Mouse (Mus musculus): ENCODE results near the gene Pde8b. TPM values are rescaled to one million over a fixed set of nuclear protein-coding genes. Genes with fewer than 3 reads are reported as not detected.

Pde8b gene
- polyA plus RNA-seq (2015; fragmentation: Nextera tagmentation; extraction: Ambion mirVana), result 3.1 and 3.7 TPM in 2 replicates

DNA sequence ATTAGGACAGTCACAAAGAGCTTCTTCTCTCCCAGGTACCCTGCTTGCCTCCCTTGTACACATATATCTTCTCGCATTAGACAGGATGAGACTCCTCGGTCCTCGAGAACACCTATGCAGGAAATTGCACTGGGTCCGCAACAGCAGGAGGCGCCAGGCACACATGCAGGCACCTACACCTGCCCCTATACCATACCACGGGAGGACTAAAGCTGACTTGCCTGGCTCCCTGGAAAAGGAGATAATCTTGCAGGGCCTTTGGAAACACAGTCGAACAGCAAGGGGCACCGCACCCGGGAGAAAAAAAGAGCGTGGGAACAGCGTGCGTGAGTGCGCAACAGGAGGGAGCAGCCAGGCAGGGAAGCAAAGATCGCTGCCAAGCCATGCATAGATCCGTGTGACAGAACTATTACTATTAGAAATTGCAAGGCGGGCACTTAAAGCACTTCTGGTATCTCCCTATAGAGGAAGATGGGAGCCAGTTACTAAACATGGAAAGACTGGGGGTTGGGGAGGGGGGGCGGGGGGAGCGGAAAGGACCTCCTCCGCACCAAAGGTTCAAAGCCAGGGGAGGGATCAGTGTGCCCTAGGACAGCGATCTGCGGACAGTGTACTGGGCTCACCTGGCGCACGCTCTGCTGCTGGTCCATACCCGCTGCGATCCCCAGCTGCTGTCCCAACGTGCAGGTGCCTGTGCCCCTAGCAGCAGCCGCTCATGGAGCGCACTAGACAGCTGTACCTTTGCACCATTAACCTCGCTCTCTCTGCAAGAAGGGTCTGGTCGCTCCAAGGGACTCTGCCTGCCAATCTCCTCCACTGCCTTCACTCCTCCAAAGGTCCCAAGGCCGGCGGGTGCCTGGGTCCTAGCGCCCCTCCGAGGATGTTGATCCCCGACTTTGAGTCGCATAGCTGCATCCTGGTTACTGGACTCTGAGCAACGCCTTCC lies at the start of gene Pde8b:
Pde8b (minus strand) TSS at position 826 of the 946 bp plus-strand sequence.
- Histone ChIP-seq H3K9me3 (replicated peaks) (no peaks in the 10 kb centered on the region), H3K4me1 (peaks cover 9% of the 10 kb centered on the region; the same call in 1 of the 2 replicates), H3K36me3 (no peaks in the 10 kb centered on the region), H3K27me3 (peaks cover 19% of the 10 kb centered on the region), H3K4me3 (replicated peaks) (peak within 1 kb of the TSS; percentile 28), H3K4me2 (replicated peaks) (peak within 1 kb of the TSS; percentile 48), H3K9ac (no peak within 1 kb of the TSS), H3K27ac (replicated peaks) (no peak within 1 kb of the TSS)
- ATAC-seq (ENCODE audit: insufficient number of reproducible peaks, low FRiP score, low TSS enrichment, low read depth), result no peak
- 3% methylated on average over 34 of the region's 37 CpGs for WGBS

DNA sequence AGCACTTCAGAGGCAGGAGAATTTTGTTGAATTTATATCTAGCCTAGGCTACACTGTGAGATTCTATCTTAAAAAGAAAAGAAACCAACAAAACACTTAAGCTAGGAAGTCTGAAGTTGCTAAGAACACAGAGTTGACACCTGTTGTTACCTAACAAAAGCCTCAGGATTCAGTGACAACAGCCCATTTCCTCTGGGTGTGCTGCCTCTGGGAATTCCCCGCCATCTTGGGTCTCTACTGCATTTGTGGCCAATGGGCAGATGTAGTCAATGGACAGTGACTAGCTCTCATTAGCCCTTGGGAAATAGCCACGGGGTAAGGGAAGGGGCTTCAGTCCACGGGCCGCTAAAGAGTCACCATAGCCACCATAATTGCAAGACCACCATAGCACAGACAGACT lies 41.8 kb upstream of the Pde8b start:
- Histone ChIP-seq H3K27me3 (no peaks in the 10 kb centered on the region), H3K36me3 (no peaks in the 10 kb centered on the region), H3K27ac (replicated peaks) (no peak overlapping the region), H3K4me1 (no peaks in the 10 kb centered on the region), H3K4me2 (replicated peaks) (no peak overlapping the region), H3K9me3 (replicated peaks) (no peaks in the 10 kb centered on the region), H3K4me3 (replicated peaks) (no peak overlapping the region), H3K9ac (no peak overlapping the region)
- no peak for ATAC-seq (ENCODE audit: insufficient number of reproducible peaks, low FRiP score, low TSS enrichment, low read depth)
- 87% methylated on average over 4 of the region's 4 CpGs for WGBS

DNA sequence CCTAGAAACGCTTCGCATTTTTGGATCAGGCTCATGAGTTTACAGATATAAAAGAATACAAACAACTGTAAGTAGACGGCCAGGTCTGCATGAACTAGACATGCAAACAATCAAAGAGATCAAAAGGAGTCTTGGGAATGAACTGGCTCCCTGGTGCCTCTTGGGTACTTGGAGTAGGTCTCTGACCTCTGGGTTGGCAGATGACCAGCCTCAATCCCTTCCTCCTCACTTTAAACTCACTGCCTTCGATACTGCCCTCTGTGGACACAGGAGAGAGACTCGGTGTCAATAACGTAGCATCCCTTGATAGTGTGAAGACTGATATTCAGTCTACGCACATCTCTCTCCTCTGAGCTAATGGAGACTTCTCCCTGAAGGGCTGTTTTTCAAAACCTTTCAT lies 37.9 kb upstream of the Pde8b start:
- Histone ChIP-seq H3K9ac (no peak overlapping the region), H3K27me3 (no peaks in the 10 kb centered on the region), H3K4me3 (replicated peaks) (no peak overlapping the region), H3K36me3 (no peaks in the 10 kb centered on the region), H3K4me1 (no peaks in the 10 kb centered on the region), H3K9me3 (replicated peaks) (no peaks in the 10 kb centered on the region), H3K27ac (replicated peaks) (no peak overlapping the region), H3K4me2 (replicated peaks) (no peak overlapping the region)
- ATAC-seq (ENCODE audit: insufficient number of reproducible peaks, low FRiP score, low TSS enrichment, low read depth), result no peak
- 72% methylated on average over 7 of the region's 7 CpGs for WGBS

DNA sequence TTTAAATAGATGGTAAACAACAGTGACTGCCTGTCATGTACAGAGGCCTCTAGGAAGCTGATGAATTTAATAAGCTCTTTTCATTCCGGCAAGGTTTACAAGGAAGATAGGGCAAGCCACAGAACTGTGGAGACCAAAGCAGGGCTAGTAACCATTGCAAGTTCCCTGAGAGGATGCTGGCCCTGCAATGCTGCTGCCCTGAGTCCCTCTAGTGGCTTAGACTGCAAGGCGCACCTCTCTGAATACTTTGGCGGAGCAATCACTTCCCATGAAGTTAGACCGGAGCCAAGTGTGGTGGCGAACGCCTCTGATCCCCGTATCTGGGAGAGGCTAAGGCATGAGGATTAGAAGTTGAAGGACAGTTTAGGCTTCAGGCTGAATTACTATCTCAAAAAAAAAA lies 36.9 kb upstream of the Pde8b start:
- Histone ChIP-seq H3K27ac (replicated peaks) (no peak overlapping the region), H3K4me3 (replicated peaks) (no peak overlapping the region), H3K9ac (no peak overlapping the region), H3K9me3 (replicated peaks) (no peaks in the 10 kb centered on the region), H3K36me3 (no peaks in the 10 kb centered on the region), H3K4me2 (replicated peaks) (no peak overlapping the region), H3K4me1 (no peaks in the 10 kb centered on the region), H3K27me3 (no peaks in the 10 kb centered on the region)
- 3% methylated on average over 7 of the region's 7 CpGs for WGBS
- peak; percentile 63; the same call in 1 of the 2 replicates for ATAC-seq (ENCODE audit: insufficient number of reproducible peaks, low FRiP score, low TSS enrichment, low read depth)

DNA sequence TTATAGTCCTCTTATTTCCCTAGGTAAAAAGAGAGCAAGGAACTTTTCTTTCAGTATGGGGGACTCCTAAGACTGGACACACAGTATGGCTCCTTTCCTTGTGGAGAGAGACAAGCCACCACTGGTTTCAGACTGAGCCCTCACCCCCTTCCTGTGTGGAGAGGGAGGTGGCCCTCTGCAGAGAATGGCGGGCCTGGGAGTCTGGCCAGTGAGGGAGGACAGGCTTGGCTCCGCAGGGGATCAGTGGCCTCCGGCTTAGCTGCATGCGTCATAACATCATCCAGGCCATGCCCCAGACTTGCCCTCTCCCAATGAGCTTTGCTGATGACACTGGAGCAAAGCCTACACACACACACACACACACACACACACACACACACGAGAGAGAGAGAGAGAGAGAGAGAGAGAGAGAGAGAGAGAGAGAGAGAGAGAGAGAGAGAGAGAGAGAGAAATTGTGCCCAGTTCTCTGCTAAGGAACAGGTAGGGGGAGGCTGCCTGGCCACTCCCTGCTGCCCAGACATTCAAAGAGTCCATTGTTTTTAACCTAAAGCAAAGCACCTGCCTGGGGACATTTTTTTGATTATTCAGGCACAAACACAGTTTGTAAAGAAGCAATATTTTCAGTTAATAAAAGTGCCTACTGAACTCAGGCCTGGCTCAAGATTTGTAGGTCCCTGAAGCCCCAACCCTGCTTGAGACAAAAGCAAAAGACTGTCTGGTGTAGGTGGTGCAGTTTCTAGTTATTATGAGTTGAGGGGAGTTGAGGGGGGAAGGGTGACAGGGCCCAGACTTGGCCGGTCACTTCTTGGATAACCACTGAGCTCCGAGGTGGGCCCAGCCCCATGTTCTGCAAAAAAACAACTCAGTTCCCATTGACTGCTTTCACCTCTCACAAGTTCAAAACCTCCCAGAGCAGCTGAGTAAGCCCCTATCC lies 31.9 kb upstream of the Pde8b start:
- WGBS, result 31% methylated on average over 7 of the region's 7 CpGs
- no peak for ATAC-seq (ENCODE audit: insufficient number of reproducible peaks, low FRiP score, low TSS enrichment, low read depth)
- no peak overlapping the region for H3K27ac ChIP-seq (replicated peaks)

DNA sequence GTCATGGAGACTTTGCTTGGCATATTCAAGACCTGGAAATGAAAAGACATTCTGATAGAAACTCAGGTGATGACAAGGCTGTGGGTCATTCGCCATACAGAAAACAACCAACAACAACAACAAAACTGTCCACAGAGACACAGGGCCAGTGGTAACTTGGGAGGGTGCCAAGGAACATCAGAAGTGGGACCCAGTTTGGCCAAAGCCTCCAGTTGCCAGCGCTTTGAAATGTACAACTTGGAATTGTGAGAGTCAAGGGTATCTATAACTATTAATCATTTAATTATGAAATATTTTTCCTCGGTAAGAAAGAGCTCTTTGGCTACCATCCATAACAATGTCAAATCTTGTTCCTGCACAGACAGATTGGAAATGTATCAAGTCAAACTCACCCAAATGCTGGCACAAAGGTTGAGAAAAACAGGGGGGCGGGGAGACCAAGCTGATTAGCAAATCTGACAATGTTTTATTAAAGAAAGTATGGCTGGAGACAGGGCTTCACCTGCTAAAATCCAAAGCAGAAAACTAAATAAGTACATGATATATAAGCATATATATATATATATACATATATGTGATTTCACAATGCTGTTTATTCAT lies 28.4 kb upstream of the Pde8b start:
- 77% methylated on average over 4 of the region's 4 CpGs for WGBS
- Histone ChIP-seq H3K36me3 (no peaks in the 10 kb centered on the region), H3K27me3 (no peaks in the 10 kb centered on the region), H3K4me1 (no peaks in the 10 kb centered on the region), H3K9ac (no peak overlapping the region), H3K4me3 (replicated peaks) (no peak overlapping the region), H3K9me3 (replicated peaks) (no peaks in the 10 kb centered on the region), H3K27ac (replicated peaks) (no peak overlapping the region), H3K4me2 (replicated peaks) (no peak overlapping the region)
- no peak for ATAC-seq (ENCODE audit: insufficient number of reproducible peaks, low FRiP score, low TSS enrichment, low read depth)

More for the DNA sequence above, 31.9 kb upstream of the Pde8b start:
- no peak overlapping the region for H3K4me3 ChIP-seq (replicated peaks)
- no peaks in the 10 kb centered on the region for H3K36me3 ChIP-seq
- no peaks in the 10 kb centered on the region for H3K4me1 ChIP-seq
- H3K9ac ChIP-seq, result no peak overlapping the region
- no peaks in the 10 kb centered on the region for H3K9me3 ChIP-seq (replicated peaks)
- H3K27me3 ChIP-seq, result no peaks in the 10 kb centered on the region
- H3K4me2 ChIP-seq (replicated peaks), result no peak overlapping the region

DNA sequence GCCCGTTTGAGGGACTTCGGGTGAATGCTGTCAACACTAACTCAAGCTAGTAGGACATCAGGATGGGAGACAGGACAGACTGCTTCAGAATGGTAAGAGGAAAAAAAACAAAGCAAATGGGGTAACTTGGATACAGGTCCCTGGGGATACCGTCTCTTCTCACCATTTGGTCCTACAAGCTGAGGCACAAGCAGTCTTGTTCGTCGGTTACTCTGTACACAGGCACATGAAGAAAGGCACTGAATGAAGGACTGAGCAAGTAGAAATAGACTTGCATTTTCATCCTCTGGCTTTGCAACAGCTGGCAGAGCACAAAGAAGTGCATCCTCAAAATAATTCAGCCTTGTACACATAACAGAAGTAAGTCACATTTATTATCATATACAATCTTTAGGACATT lies 14.6 kb upstream of the Pde8b start:
- no peaks in the 10 kb centered on the region for H3K27me3 ChIP-seq
- H3K4me3 ChIP-seq (replicated peaks), result no peak overlapping the region
- WGBS, result 86% methylated on average over 5 of the region's 5 CpGs
- H3K4me1 ChIP-seq, result no peaks in the 10 kb centered on the region
- no peaks in the 10 kb centered on the region for H3K9me3 ChIP-seq (replicated peaks)
- no peak overlapping the region for H3K9ac ChIP-seq
- H3K4me2 ChIP-seq (replicated peaks), result no peak overlapping the region
- H3K36me3 ChIP-seq, result no peaks in the 10 kb centered on the region
- H3K27ac ChIP-seq (replicated peaks), result no peak overlapping the region
- no peak for ATAC-seq (ENCODE audit: insufficient number of reproducible peaks, low FRiP score, low TSS enrichment, low read depth)

DNA sequence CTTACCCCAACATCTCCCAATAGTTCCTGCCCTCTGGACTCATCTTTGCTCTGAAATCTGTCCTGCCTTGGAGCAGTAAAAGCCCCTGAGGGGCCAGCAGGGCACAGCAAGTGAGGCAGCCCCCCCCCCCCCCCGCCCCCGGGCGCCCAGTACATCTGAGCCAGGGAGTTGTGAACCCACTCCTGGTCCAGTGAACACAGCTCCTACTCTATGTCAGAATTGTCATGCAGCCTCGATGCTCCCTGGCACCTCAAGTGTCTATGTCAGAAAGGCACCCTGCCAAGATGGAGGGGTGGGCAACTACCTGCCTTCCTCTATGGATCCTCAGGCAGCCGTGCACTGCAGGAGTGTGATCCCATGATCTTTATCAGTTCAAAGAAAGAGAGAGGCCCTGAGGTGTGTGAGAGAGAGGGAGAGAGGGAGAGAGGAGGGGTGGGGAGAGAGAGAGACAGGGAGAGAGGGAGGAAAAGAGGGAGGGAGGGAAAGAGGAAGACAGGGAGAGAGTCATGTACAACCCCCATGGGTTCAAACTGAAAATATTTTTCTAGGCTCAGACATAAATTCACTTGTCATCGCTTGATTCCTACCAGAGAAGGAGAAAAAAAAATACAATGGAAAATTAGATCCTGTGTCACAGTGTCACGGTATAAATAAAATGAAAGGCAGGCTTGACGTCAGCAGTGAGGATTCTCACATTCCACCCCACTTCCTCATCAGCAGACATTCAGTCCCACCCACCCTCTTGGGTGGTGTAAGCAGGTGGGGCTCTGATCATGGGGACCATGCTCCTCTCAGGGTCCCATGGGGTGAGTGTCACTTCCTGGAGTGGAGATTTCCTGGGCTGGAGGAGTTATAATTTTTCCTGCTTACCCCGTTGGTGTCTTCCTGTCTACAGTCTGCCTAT lies 11.0 kb upstream of the Pde8b start:
- Histone ChIP-seq H3K9me3 (replicated peaks) (no peaks in the 10 kb centered on the region), H3K4me2 (replicated peaks) (no peak overlapping the region), H3K27me3 (no peaks in the 10 kb centered on the region), H3K4me3 (replicated peaks) (no peak overlapping the region), H3K36me3 (no peaks in the 10 kb centered on the region), H3K9ac (no peak overlapping the region), H3K4me1 (no peaks in the 10 kb centered on the region), H3K27ac (replicated peaks) (no peak overlapping the region)
- WGBS, result 50% methylated on average over 9 of the region's 9 CpGs
- peak; percentile 43; the same call in 1 of the 2 replicates for ATAC-seq (ENCODE audit: insufficient number of reproducible peaks, low FRiP score, low TSS enrichment, low read depth)

DNA sequence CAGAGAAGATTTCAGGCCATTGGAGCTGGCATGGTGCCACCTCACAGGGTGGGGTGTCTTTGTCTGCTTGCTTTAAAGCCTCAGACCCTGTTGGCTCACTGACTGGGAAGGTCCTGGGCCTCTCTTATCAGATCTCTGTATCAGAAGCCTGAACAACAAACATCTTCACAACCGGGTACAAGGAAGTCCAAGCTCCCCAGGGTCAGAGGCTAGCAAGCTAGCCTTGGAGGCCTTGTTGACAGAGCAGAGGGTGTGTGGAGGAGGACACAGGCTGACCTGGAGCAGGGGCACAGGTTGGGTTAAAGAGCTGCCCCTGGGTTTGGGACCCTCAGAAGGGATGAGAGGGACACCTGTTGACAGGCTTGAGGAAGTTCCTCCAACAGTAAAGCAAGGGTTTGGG lies 10.3 kb upstream of the Pde8b start:
- no peak for ATAC-seq (ENCODE audit: insufficient number of reproducible peaks, low FRiP score, low TSS enrichment, low read depth)
- WGBS, result 26% methylated on average over 1 of the region's 1 CpGs
- H3K4me3 ChIP-seq (replicated peaks), result no peak overlapping the region
- H3K36me3 ChIP-seq, result no peaks in the 10 kb centered on the region
- no peak overlapping the region for H3K9ac ChIP-seq
- H3K4me2 ChIP-seq (replicated peaks), result no peak overlapping the region
- H3K27ac ChIP-seq (replicated peaks), result no peak overlapping the region
- H3K4me1 ChIP-seq, result no peaks in the 10 kb centered on the region
- no peaks in the 10 kb centered on the region for H3K27me3 ChIP-seq
- H3K9me3 ChIP-seq (replicated peaks), result no peaks in the 10 kb centered on the region

DNA sequence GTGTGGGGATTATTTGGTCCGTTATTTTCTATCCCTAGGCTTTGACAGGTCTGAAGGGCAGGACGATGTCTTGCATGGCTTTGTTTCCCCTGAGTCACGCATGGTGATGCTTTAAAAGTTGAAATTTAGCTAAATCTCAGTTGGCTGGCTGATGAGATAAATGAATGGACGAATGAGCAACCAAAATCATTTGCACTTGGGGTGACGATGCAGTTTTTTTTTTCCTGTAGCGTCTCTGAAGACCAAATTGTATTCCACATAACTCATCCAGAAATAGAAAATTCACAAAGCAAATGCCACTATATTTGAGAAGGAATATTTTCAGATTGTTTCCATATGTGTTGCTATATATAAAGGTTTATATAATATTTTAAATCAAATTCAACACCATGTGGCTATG lies 6.9 kb upstream of the Pde8b start:
- no peak for ATAC-seq (ENCODE audit: insufficient number of reproducible peaks, low FRiP score, low TSS enrichment, low read depth)
- H3K9me3 ChIP-seq (replicated peaks), result no peaks in the 10 kb centered on the region
- no peaks in the 10 kb centered on the region; the same call in 1 of the 2 replicates for H3K27me3 ChIP-seq
- H3K9ac ChIP-seq, result no peak overlapping the region
- H3K36me3 ChIP-seq, result no peaks in the 10 kb centered on the region
- H3K4me2 ChIP-seq (replicated peaks), result no peak overlapping the region
- H3K4me1 ChIP-seq, result no peaks in the 10 kb centered on the region
- no peak overlapping the region for H3K4me3 ChIP-seq (replicated peaks)
- WGBS, result 59% methylated on average over 6 of the region's 6 CpGs
- H3K27ac ChIP-seq (replicated peaks), result no peak overlapping the region

Measured in embryonic facial prominence, embryonic 15.5 days (tissue).